Mouse (Mus musculus) embryonic facial prominence, embryonic 11.5 days (tissue): ENCODE results near the gene Adgrv1. TPM values are rescaled to one million over a fixed set of nuclear protein-coding genes. Genes with fewer than 3 reads are reported as not detected.

Experiments used
- ATAC-seq: fragments of 200-750 bp; cut with Nextera tagmentation; replicated peaks from 2 replicates; pipeline ENCODE4 v1.8.0; 2017; ENCODE audit warnings: low read depth; ENCODE audit not compliant: insufficient number of reproducible peaks, low FRiP score, low TSS enrichment
- DNase-seq: peaks from one replicate; pipeline ENCODE4 v3.0.0-alpha.2; 2015; ENCODE audit warnings: low spot score
- H3K27ac ChIP-seq: fragments of 300-500 bp; sonication (generic); replicated peaks from 2 replicates; pipeline ENCODE4 v1.5.1; 2014; ENCODE audit warnings: mild to moderate bottlenecking, low read depth, low read length, control low read depth
- H3K27me3 ChIP-seq: fragments of 300-500 bp; sonication (generic); 2 replicates; pipeline ENCODE4 v1.6.1; 2014; ENCODE audit warnings: mild to moderate bottlenecking, low read length, moderate library complexity, mixed read lengths; ENCODE audit not compliant: control insufficient read depth, insufficient read depth
- H3K36me3 ChIP-seq: fragments of 300-500 bp; sonication (generic); replicated peaks from 2 replicates; pipeline ENCODE4 v1.6.1; 2014; ENCODE audit warnings: low read depth, mild to moderate bottlenecking, low read length, moderate library complexity, mixed read lengths; ENCODE audit not compliant: control insufficient read depth, insufficient read depth
- H3K4me1 ChIP-seq: fragments of 300-500 bp; sonication (generic); 2 replicates; pipeline ENCODE4 v1.6.1; 2014; ENCODE audit warnings: low read length, mixed read lengths; ENCODE audit not compliant: control insufficient read depth, insufficient read depth
- H3K4me2 ChIP-seq: fragments of 300-500 bp; sonication (generic); 2 replicates; pipeline ENCODE4 v1.6.1; 2014; ENCODE audit warnings: low read depth, mild to moderate bottlenecking, control low read depth, low read length, moderate library complexity
- H3K4me3 ChIP-seq: fragments of 300-500 bp; sonication (generic); 2 replicates; pipeline ENCODE4 v1.5.1; 2014; ENCODE audit warnings: low read depth, low read length, control low read depth
- H3K9ac ChIP-seq: fragments of 300-500 bp; sonication (generic); replicated peaks from 2 replicates; pipeline ENCODE4 v1.6.1; 2014; ENCODE audit warnings: mild to moderate bottlenecking, control low read depth, low read length
- H3K9me3 ChIP-seq: fragments of 300-500 bp; sonication (generic); replicated peaks from 2 replicates; pipeline ENCODE4 v1.6.1; 2016; ENCODE audit warnings: mild to moderate bottlenecking, low read length, inconsistent platforms, mixed read lengths; ENCODE audit not compliant: control insufficient read depth
- WGBS: fragments of 180-500 bp; shearing (Covaris S2); extraction: QIAGEN DNeasy Blood & Tissue Kit; methylation state at CpG from one replicate; pipeline ENCODE4 v1.1.7; 2014; 5-methylcytosine and 5-hydroxymethylcytosine counted together
- polyA plus RNA-seq: library from polyadenylated mRNA; unstranded; fragments of >200 nt; fragmentation: Nextera tagmentation; extraction: Ambion mirVana; gene quantifications from 2 replicates; pipeline ENCODE4 v1.2.1, GENCODE M21; 2014

Adgrv1 gene
- polyA plus RNA-seq, 1 experiment from 2014 or later: 8.0 TPM

DNA sequence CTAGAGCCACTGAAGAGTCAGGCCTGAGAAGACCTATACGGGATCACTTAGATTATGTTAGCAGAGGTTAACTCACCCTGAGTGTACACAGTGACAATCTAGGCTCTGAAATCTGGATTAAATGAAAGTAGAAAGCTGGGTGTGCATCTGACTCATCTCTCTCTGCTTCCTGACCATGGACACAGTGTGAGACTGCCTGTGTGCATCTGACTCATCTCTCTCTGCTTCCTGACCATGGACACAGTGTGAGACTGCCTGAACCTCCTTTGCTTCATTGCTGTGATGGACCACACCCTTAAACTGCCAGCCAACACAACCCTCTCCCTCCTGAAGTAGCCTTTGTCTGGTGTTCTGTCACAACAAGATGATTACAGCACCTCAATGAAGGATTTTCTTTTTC is 231.2 kb downstream of the Adgrv1 start:
- H3K9ac ChIP-seq: no peak overlapping the region
- no peaks in the 10 kb centered on the region for H3K4me1 ChIP-seq
- H3K36me3 ChIP-seq: no peaks in the 10 kb centered on the region
- no peaks in the 10 kb centered on the region for H3K9me3 ChIP-seq
- WGBS: 91% methylated on average over 1 of the region's 1 CpGs
- H3K27me3 ChIP-seq: no peaks in the 10 kb centered on the region
- no peak for ATAC-seq
- no peak for DNase-seq
- H3K27ac ChIP-seq: no peak overlapping the region
- no peak overlapping the region for H3K4me3 ChIP-seq
- H3K4me2 ChIP-seq: no peak overlapping the region

DNA sequence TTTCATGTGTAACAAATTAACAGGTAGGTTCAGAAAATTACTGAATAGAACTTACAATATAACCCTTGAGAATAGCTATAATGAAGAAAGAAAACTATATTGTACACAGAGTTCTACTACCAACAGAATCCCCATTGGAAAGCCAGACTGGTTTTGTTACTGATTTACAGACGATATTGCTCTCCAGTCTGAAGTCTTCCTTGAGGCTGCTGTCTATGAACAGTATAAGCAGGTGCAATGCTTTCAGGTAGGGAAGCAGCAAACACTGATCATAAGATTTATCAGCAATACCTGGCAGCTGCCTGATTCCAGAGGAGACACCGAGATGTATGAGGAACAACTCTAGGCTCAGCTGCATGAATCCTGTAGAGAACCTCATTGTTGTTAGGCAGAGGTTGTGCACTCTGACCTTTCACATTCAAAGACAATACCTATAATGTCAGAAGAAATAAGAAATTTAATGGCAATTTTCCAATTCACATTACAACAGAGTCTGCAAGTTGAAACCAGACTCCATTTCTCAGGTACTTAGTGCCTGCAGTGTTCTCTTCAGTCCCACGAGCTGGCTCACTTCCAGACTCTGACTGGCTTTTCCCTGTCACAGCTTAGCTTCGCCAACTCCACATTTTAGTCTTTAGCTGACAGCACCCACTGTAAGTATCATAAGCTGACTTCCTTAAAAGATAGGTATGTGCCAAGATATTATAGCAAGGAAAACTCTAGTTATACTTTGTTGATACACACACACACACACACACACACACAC is 247.2 kb downstream of the Adgrv1 start:
- H3K9ac ChIP-seq: no peak overlapping the region
- no peak overlapping the region for H3K27ac ChIP-seq
- H3K36me3 ChIP-seq: no peaks in the 10 kb centered on the region
- no peaks in the 10 kb centered on the region for H3K27me3 ChIP-seq
- H3K4me1 ChIP-seq: no peaks in the 10 kb centered on the region
- H3K4me2 ChIP-seq: no peak overlapping the region
- ATAC-seq (no peak), DNase-seq (no peak)
- H3K4me3 ChIP-seq: no peak overlapping the region
- no peaks in the 10 kb centered on the region for H3K9me3 ChIP-seq
- 80% methylated on average over 4 of the region's 4 CpGs for WGBS

DNA sequence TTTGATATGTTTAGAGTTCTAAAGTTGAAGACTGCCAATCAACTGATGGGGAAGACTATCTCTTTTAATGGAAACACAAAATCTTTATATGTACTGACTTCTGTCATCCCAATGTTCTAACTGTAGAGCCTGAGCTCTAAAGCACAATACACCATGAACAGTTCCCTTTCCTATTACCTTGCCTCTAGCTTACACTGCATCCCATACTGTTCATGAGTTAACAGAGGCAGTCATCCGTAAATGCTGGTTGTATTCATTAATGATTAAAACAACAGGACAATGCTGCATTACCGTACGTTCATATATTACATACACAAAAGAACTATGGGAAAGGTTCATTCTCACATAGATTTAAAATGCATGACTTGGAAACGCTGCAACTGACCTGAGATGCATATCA is 251.1 kb downstream of the Adgrv1 start:
- WGBS: 85% methylated on average over 4 of the region's 4 CpGs
- H3K27me3 ChIP-seq: no peaks in the 10 kb centered on the region
- ATAC-seq: no peak

DNA sequence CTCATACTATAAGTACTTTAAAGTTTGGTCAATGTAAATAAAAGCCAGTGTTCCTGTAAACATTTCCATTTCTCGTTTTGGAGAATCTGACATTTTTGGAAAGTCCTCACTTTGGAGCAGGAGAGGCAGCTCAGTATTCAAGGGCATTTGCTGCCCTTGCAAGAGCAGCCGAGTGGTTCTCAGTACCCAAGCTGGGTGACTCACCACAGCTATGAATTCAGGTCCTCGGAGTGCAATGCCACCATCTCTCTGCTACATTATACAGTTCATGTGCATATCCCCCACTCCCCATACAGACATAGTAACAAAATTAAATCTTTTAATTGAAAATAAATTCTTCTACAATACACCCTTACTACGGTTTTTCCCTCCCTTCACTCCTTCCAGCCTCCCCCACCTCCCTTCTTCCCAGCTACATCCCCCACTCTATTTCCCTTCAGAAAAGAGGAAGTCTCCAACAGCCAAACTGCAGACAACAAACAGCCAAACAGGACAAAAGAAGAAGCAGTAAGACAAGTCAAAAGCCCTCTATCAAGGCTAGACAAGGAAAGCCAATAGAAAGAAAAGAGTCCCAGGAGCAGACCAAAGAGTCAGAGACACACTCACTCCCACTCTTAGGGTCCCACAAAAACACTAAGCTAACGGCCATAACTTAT is 262.0 kb downstream of the Adgrv1 start:
- H3K27ac ChIP-seq: no peak overlapping the region
- no peak overlapping the region for H3K9ac ChIP-seq
- no peak for ATAC-seq
- no peaks in the 10 kb centered on the region for H3K9me3 ChIP-seq
- H3K36me3 ChIP-seq: no peaks in the 10 kb centered on the region
- H3K4me3 ChIP-seq: no peak overlapping the region
- no peaks in the 10 kb centered on the region for H3K4me1 ChIP-seq
- WGBS: 89% methylated on average over 5 of the region's 5 CpGs
- H3K4me2 ChIP-seq: no peak overlapping the region
- H3K27me3 ChIP-seq: no peaks in the 10 kb centered on the region
- DNase-seq: no peak

More for the DNA sequence above, 251.1 kb downstream of the Adgrv1 start:
- Histone ChIP-seq H3K9ac (no peak overlapping the region), H3K4me2 (no peak overlapping the region), H3K27ac (no peak overlapping the region), H3K4me3 (no peak overlapping the region), H3K4me1 (no peaks in the 10 kb centered on the region), H3K36me3 (no peaks in the 10 kb centered on the region), H3K9me3 (no peaks in the 10 kb centered on the region)
- DNase-seq: no peak

DNA sequence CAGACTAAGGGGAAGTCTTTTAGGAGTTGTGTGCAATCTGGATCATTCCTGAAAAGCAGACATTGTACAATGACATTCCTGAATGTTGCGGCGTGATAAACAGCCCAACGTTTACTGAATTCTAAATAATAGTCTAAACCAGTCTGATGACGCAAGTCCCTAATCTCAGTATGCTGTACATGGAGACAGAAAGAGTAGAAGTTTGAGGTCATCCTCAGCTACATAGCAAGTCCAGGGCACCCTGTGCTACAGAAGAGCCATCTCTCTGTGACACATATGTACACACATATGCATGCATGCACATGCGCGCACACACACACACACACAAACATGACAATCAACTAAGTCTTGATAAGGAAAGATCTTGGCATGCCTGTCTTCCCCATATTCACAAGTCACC is 262.8 kb downstream of the Adgrv1 start:
- Histone ChIP-seq H3K9me3 (no peaks in the 10 kb centered on the region), H3K4me1 (no peaks in the 10 kb centered on the region), H3K9ac (no peak overlapping the region), H3K27me3 (no peaks in the 10 kb centered on the region), H3K36me3 (no peaks in the 10 kb centered on the region), H3K4me2 (no peak overlapping the region), H3K27ac (no peak overlapping the region), H3K4me3 (no peak overlapping the region)
- WGBS: 92% methylated on average over 6 of the region's 6 CpGs
- DNase-seq (no peak), ATAC-seq (no peak)

DNA sequence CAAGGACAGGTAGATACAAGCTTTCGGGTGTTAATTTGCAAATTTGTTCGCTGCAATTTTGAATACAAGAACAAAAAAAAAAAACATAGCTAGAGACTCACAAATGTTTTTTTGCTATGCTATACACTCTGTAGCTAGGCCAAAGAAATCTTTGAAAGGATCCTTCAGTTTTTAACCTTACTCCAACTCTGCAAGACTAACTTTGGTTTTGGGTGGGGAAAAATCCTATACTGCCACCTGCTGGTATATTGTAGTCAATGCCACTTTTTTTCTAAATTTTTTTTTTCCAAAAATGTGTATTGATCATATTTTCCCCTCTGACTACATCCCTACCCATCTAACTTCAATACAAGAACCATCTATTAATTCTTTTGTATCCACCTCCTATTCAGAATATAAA is 263.4 kb downstream of the Adgrv1 start:
- 76% methylated on average over 2 of the region's 2 CpGs for WGBS
- no peak overlapping the region for H3K27ac ChIP-seq
- no peak overlapping the region for H3K4me2 ChIP-seq
- H3K9me3 ChIP-seq: no peaks in the 10 kb centered on the region
- DNase-seq: peak; percentile 46
- no peak overlapping the region for H3K9ac ChIP-seq
- H3K4me3 ChIP-seq: no peak overlapping the region
- no peak for ATAC-seq
- no peaks in the 10 kb centered on the region for H3K27me3 ChIP-seq
- no peaks in the 10 kb centered on the region for H3K36me3 ChIP-seq
- no peaks in the 10 kb centered on the region for H3K4me1 ChIP-seq

DNA sequence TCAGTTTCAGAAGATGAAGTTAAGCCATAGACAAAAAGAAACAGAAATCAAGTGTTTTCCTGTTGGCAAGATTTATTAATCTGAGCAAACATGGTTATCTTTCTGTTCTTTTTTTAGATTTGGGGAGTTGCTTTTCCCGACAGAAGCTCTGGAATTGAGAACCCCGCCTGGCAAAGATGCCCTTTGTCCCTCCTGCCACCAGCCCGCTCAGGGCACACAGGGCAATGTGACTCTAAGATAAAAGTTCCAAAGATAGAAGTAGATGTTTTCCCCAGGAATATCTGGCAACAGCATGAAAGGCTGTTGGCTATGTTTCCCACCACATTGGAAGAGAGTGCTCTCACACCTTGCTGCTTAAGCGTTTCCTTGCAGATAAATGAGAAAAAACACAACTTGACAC is 264.0 kb downstream of the Adgrv1 start:
- H3K4me1 ChIP-seq: no peaks in the 10 kb centered on the region
- H3K9ac ChIP-seq: no peak overlapping the region
- H3K36me3 ChIP-seq: no peaks in the 10 kb centered on the region
- H3K27ac ChIP-seq: no peak overlapping the region
- H3K27me3 ChIP-seq: no peaks in the 10 kb centered on the region
- WGBS: 79% methylated on average over 4 of the region's 4 CpGs
- H3K4me2 ChIP-seq: no peak overlapping the region
- ATAC-seq (no peak), DNase-seq (no peak)
- no peaks in the 10 kb centered on the region for H3K9me3 ChIP-seq
- H3K4me3 ChIP-seq: no peak overlapping the region

DNA sequence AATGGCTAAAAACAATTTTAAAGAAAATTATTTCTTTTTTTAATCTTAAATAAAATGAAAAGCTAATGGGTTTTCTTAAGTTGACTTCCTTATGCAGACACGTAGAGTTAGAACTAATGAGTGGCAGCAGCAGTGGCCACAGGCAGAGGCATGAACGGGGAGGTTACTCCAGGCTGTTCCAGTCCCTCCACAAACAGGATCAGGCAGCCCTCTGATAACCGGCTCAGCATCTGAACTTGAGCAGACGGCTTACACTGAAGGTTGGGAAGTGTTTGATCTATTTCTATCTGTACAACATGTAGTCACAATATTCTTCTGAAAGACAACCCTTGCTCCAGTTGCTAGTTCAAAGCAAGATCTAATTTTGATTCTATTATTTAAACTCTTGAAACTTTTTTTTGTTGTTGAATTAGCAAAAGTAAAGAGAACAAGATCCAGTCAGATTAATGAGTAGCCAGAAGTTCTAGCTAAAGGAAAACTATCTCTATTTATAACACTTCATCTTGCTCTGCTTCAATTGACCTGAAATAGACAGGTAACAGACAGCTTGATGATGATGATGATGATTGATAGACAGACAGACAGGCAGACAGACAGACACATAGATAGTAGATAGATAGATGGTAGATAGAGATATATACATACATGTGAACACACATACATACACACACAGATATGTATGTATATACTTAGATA is 265.1 kb downstream of the Adgrv1 start:
- WGBS: 77% methylated on average over 4 of the region's 4 CpGs
- H3K4me1 ChIP-seq: no peaks in the 10 kb centered on the region
- ATAC-seq (no peak), DNase-seq (no peak)
- no peaks in the 10 kb centered on the region for H3K36me3 ChIP-seq
- no peak overlapping the region for H3K4me2 ChIP-seq
- H3K9me3 ChIP-seq: no peaks in the 10 kb centered on the region
- no peaks in the 10 kb centered on the region for H3K27me3 ChIP-seq
- no peak overlapping the region for H3K27ac ChIP-seq
- H3K9ac ChIP-seq: no peak overlapping the region
- H3K4me3 ChIP-seq: no peak overlapping the region
